Mouse (Mus musculus) CH12.LX (cell line): Measurements from ENCODE around the gene Carmil1.

Source experiments
- CHD2 ChIP-seq: IDR thresholded peaks from 2 replicates; pipeline ENCODE4 v1.6.1; 2011; ENCODE audit warnings: low read length, improper control_type of control experiment
- CTCF ChIP-seq, 2 experiments: IDR thresholded peaks in 1 of 2; conservative IDR thresholded peaks in 1 of 2; 2 replicates each; pipeline ENCODE4 v1.5.1; 2011 to 2012; ENCODE audit warnings: low read depth in 2 of 2, low read length in 2 of 2, improper control_type of control experiment in 1 of 2, inconsistent platforms in 1 of 2, mild to moderate bottlenecking in 1 of 2, moderate library complexity in 1 of 2
- EP300 ChIP-seq: IDR thresholded peaks from 2 replicates; pipeline ENCODE4 v1.6.1; 2011; ENCODE audit warnings: low read length, improper control_type of control experiment
- HCFC1 ChIP-seq: IDR thresholded peaks from 2 replicates; pipeline ENCODE4 v1.6.1; 2012; ENCODE audit warnings: low read depth, mild to moderate bottlenecking, inconsistent platforms, low read length, improper control_type of control experiment
- KAT2A ChIP-seq: IDR thresholded peaks from 2 replicates; pipeline ENCODE4 v1.6.1; 2012; ENCODE audit warnings: low read length, improper control_type of control experiment, inconsistent platforms; ENCODE audit not compliant: insufficient replicate concordance
- MAX ChIP-seq: IDR thresholded peaks from 2 replicates; pipeline ENCODE4 v1.6.1; 2011; ENCODE audit warnings: low read length, improper control_type of control experiment
- MAZ ChIP-seq: IDR thresholded peaks from 2 replicates; pipeline ENCODE4 v1.6.1; 2012; ENCODE audit warnings: low read depth, mild to moderate bottlenecking, inconsistent platforms, low read length, improper control_type of control experiment, moderate library complexity
- MXI1 ChIP-seq: IDR thresholded peaks from 2 replicates; pipeline ENCODE4 v1.6.1; 2011; ENCODE audit warnings: mild to moderate bottlenecking, low read depth, low read length, improper control_type of control experiment
- POLR2A ChIP-seq: IDR thresholded peaks from 2 replicates; pipeline ENCODE4 v1.6.1; 2011; ENCODE audit warnings: low read depth, mild to moderate bottlenecking, improper control_type of control experiment, low read length
- RAD21 ChIP-seq: IDR thresholded peaks from 2 replicates; pipeline ENCODE4 v1.6.1; 2011; ENCODE audit warnings: low read depth, mild to moderate bottlenecking, low read length, improper control_type of control experiment, moderate library complexity
- TBP ChIP-seq: conservative IDR thresholded peaks from 2 replicates; pipeline ENCODE4 v1.6.1; 2011; ENCODE audit warnings: low read depth, low read length, improper control_type of control experiment
- ZC3H11A ChIP-seq: IDR thresholded peaks from 2 replicates; pipeline ENCODE4 v1.6.1; 2012; ENCODE audit warnings: low read depth, mild to moderate bottlenecking, inconsistent platforms, low read length, improper control_type of control experiment

DNA sequence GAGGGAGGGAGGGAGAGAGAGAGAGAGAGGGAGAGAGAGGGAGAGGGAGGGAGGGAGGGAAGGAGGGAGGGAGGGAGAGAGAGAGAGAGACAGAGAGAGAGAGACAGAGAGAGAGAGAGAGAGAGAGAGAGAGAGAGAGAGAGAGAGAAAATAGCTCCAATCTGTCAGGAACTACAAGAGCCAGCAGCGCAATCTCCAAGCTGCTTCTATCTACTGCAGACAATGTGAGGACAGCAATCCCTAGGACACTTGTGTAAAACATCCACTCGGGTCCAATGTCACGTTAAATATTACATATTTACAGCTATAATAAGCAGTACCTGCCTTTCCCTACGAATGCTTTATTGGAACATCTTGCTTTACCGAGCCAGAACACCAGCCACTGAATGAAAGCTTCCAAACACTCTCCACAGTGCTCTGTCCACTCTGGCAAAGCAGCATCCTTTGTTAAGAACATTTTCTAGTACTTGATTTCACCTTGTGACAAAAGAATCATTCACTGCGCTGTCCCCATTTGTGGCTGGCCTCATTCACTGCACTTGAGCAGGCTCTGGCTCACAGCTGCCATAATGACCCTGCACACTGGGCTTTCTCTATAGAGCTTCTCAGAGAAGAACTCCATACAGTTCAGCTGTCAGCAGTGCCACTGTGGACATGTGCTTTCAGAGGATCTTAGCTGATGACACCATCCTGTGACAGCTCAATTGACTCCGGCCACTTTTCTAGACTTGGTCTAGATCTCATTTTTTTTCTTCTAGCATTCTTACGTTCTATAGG is 57.0 kb downstream of the Carmil1 start:
- no peak for TF ChIP-seq RAD21
- TF ChIP-seq HCFC1: no peak
- TF ChIP-seq MXI1: no peak
- no peak for TF ChIP-seq CTCF (conservative IDR thresholded peaks at IDR 0.05 in 1 of 2, IDR thresholded peaks at IDR 0.05 in 1 of 2; ENCODE audit: low read depth in 2 of 2, low read length in 2 of 2)
- TF ChIP-seq EP300: no peak
- TF ChIP-seq MAX: no peak
- TF ChIP-seq POLR2A: no peak
- no peak for TF ChIP-seq TBP
- TF ChIP-seq CHD2: no peak
- TF ChIP-seq ZC3H11A: no peak
- TF ChIP-seq MAZ: no peak
- TF ChIP-seq KAT2A: no peak
